Mouse (Mus musculus): ENCODE measurements around the gene Dgkh. TPM values are rescaled to one million over a fixed set of nuclear protein-coding genes. Genes with fewer than 3 reads are reported as not detected.

Gene Dgkh
- polyA plus RNA-seq, 1 experiment from 2014 or later: 4.1 TPM

DNA sequence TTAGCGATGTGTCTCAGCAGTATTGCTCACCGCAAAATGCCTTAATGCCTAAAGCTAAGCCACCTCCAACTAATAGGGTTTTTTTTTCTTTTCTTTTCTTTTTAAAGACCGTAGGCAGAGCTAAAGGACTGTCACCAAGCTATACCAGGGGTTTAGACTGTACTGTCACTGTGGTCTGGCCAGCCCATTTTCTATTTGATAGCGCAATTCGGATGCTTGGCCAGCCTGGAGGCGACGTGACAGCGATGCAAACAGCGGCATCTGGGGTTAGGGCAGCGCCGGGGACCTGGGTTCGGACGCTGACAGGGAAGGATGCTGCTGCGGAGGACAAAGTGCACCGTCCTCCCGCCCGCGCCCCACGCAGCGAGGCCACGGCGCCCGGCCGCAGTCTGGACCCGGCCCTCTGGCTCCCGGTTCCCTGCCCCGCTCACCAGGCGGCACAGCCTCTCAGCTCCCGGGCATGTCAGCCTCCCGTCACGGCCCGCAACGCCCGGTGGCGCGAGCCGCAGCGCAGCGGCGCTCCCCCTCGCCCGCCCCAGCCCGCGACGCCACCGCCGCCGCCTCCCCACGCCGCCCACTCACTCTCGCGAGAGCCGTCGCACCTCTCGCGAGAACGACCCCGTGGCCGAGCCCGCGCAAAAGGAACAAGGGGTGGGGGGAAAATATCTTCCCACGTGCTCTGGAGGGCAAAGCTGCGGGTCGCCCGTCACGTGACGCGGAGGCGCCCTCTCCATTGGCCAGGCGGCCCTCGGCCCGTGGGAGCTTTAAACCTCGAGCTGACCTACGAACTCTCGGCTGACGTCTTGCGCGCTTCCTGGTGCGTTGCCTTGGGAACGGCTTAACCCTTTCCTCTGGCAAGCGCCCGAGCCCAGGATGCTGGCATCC is 196.1 kb downstream of the Dgkh start, which contains the start of gene Akap11:
TSS of gene Akap11 (minus strand) at position 528 of the 885 bp plus-strand sequence.
- Histone ChIP-seq H3K4me3 (ENCODE audit: low read depth, low read length) (peak within 1 kb of the TSS; percentile 89), H3K27ac (ENCODE audit: low read depth, low read length) (peak within 1 kb of the TSS; percentile 97), H3K36me3 (ENCODE audit: control insufficient read depth, insufficient read depth, low read length) (no peaks in the 10 kb centered on the region), H3K9me3 (ENCODE audit: control insufficient read depth, low read length) (no peaks in the 10 kb centered on the region), H3K9ac (replicated peaks; ENCODE audit: low read depth, low read length) (peak within 1 kb of the TSS; percentile 98), H3K27me3 (ENCODE audit: control insufficient read depth, insufficient read depth, low read length) (no peaks in the 10 kb centered on the region), H3K4me1 (ENCODE audit: control insufficient read depth, insufficient read depth, low read length) (peaks cover 24% of the 10 kb centered on the region), H3K4me2 (ENCODE audit: low read depth, low read length) (peak within 1 kb of the TSS; percentile 73)
- ATAC-seq (ENCODE audit: low read depth): peak; percentile 96
- WGBS: under 1% methylated on average over 74 of the region's 82 CpGs

GRCm38 (mm10) chr14:78535366-78535765 is 197.2 kb downstream of the Dgkh start:
- Histone ChIP-seq H3K27me3 (ENCODE audit: control insufficient read depth, insufficient read depth, low read length) (no peaks in the 10 kb centered on the region), H3K36me3 (ENCODE audit: control insufficient read depth, insufficient read depth, low read length) (no peaks in the 10 kb centered on the region), H3K4me2 (ENCODE audit: low read depth, low read length) (peak overlapping the region; percentile 73), H3K4me3 (ENCODE audit: low read depth, low read length) (peak overlapping the region; percentile 89), H3K4me1 (ENCODE audit: control insufficient read depth, insufficient read depth, low read length) (peaks cover 24% of the 10 kb centered on the region), H3K9me3 (ENCODE audit: control insufficient read depth, low read length) (no peaks in the 10 kb centered on the region), H3K9ac (replicated peaks; ENCODE audit: low read depth, low read length) (peak overlapping the region; percentile 98), H3K27ac (ENCODE audit: low read depth, low read length) (0 out of 2 replicates have a peak overlapping the region, but pooled peaks have one; percentile 18)
- 35% methylated on average over 2 of the region's 2 CpGs for WGBS
- ATAC-seq (ENCODE audit: low read depth): no peak

DNA sequence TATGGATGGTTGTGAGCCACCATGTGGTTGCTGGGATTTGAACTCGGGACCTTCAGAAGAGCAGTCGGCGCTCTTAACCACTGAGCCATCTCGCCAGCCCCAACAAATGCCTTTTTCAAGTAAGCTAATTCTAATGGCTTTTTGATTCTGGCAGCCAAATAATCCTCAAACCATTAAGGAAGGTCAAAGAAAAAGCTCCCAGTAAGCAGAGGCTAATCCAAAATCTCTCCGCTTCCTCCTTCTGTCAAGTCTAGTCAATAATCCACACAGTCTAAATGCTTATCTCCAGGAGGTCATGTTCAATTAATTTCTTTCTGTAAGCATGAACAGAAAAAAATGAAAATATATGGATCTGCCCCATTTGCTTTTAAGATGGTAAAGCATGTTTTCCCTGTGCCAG is 197.9 kb downstream of the Dgkh start:
- ATAC-seq (ENCODE audit: low read depth): no peak
- WGBS: 92% methylated on average over 5 of the region's 5 CpGs
- peak overlapping the region; percentile 16; the same call in 1 of the 2 replicates for H3K4me2 ChIP-seq (ENCODE audit: low read depth, low read length)
- no peaks in the 10 kb centered on the region for H3K27me3 ChIP-seq (ENCODE audit: control insufficient read depth, insufficient read depth, low read length)
- no peaks in the 10 kb centered on the region for H3K36me3 ChIP-seq (ENCODE audit: control insufficient read depth, insufficient read depth, low read length)
- H3K9ac ChIP-seq (replicated peaks; ENCODE audit: low read depth, low read length): no peak overlapping the region
- no peak overlapping the region for H3K4me3 ChIP-seq (ENCODE audit: low read depth, low read length)
- H3K27ac ChIP-seq (ENCODE audit: low read depth, low read length): no peak overlapping the region
- no peaks in the 10 kb centered on the region for H3K9me3 ChIP-seq (ENCODE audit: control insufficient read depth, low read length)
- H3K4me1 ChIP-seq (ENCODE audit: control insufficient read depth, insufficient read depth, low read length): peaks cover 28% of the 10 kb centered on the region

GRCm38 (mm10) chr14:78533701-78534100 is 198.9 kb downstream of the Dgkh start:
- 0 out of 2 replicates have a peak overlapping the region, but pooled peaks have one; percentile 7 for H3K4me2 ChIP-seq (ENCODE audit: low read depth, low read length)
- ATAC-seq (ENCODE audit: low read depth): no peak
- 92% methylated on average over 3 of the region's 3 CpGs for WGBS

GRCm38 (mm10) chr14:78532345-78532744 is 200.2 kb downstream of the Dgkh start:
- no peaks in the 10 kb centered on the region for H3K9me3 ChIP-seq (ENCODE audit: control insufficient read depth, low read length)
- H3K4me1 ChIP-seq (ENCODE audit: control insufficient read depth, insufficient read depth, low read length): peaks cover 24% of the 10 kb centered on the region
- H3K36me3 ChIP-seq (ENCODE audit: control insufficient read depth, insufficient read depth, low read length): no peaks in the 10 kb centered on the region
- no peak overlapping the region for H3K27ac ChIP-seq (ENCODE audit: low read depth, low read length)
- H3K4me3 ChIP-seq (ENCODE audit: low read depth, low read length): no peak overlapping the region
- no peak overlapping the region for H3K9ac ChIP-seq (replicated peaks; ENCODE audit: low read depth, low read length)
- WGBS: 97% methylated on average over 6 of the region's 6 CpGs
- H3K4me2 ChIP-seq (ENCODE audit: low read depth, low read length): no peak overlapping the region
- no peak for ATAC-seq (ENCODE audit: low read depth)
- H3K27me3 ChIP-seq (ENCODE audit: control insufficient read depth, insufficient read depth, low read length): no peaks in the 10 kb centered on the region

More at GRCm38 (mm10) chr14:78533701-78534100, 198.9 kb downstream of the Dgkh start:
- no peak overlapping the region for H3K4me3 ChIP-seq (ENCODE audit: low read depth, low read length)
- H3K36me3 ChIP-seq (ENCODE audit: control insufficient read depth, insufficient read depth, low read length): no peaks in the 10 kb centered on the region
- no peaks in the 10 kb centered on the region for H3K27me3 ChIP-seq (ENCODE audit: control insufficient read depth, insufficient read depth, low read length)
- peaks cover 28% of the 10 kb centered on the region for H3K4me1 ChIP-seq (ENCODE audit: control insufficient read depth, insufficient read depth, low read length)
- no peak overlapping the region for H3K9ac ChIP-seq (replicated peaks; ENCODE audit: low read depth, low read length)
- no peaks in the 10 kb centered on the region for H3K9me3 ChIP-seq (ENCODE audit: control insufficient read depth, low read length)
- no peak overlapping the region for H3K27ac ChIP-seq (ENCODE audit: low read depth, low read length)

DNA sequence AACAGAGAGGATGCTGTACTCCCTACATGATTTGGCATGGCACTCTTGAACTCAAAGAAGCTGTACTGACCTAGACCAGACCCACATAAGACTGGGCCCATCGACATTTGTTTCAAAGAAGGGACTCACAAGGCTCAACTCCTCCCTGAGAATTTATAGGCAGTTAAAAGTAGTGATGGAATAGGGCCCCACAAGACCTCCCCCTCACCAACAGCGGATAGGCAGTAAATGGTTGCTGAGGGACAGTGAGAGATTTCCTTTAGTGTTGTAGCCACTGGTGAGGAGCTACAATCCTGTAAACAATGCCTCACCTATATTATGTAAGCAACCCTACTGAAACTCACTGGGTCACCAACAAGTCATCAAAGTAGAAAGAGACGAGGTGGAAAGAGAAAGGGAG is 202.3 kb downstream of the Dgkh start:
- ATAC-seq (ENCODE audit: low read depth): no peak
- Histone ChIP-seq H3K27me3 (ENCODE audit: control insufficient read depth, insufficient read depth, low read length) (no peaks in the 10 kb centered on the region), H3K9ac (replicated peaks; ENCODE audit: low read depth, low read length) (no peak overlapping the region), H3K4me2 (ENCODE audit: low read depth, low read length) (no peak overlapping the region), H3K4me1 (ENCODE audit: control insufficient read depth, insufficient read depth, low read length) (peaks cover 15% of the 10 kb centered on the region), H3K9me3 (ENCODE audit: control insufficient read depth, low read length) (no peaks in the 10 kb centered on the region), H3K4me3 (ENCODE audit: low read depth, low read length) (no peak overlapping the region), H3K36me3 (ENCODE audit: control insufficient read depth, insufficient read depth, low read length) (no peaks in the 10 kb centered on the region), H3K27ac (ENCODE audit: low read depth, low read length) (no peak overlapping the region)
- WGBS: 37% methylated on average over 3 of the region's 3 CpGs

DNA sequence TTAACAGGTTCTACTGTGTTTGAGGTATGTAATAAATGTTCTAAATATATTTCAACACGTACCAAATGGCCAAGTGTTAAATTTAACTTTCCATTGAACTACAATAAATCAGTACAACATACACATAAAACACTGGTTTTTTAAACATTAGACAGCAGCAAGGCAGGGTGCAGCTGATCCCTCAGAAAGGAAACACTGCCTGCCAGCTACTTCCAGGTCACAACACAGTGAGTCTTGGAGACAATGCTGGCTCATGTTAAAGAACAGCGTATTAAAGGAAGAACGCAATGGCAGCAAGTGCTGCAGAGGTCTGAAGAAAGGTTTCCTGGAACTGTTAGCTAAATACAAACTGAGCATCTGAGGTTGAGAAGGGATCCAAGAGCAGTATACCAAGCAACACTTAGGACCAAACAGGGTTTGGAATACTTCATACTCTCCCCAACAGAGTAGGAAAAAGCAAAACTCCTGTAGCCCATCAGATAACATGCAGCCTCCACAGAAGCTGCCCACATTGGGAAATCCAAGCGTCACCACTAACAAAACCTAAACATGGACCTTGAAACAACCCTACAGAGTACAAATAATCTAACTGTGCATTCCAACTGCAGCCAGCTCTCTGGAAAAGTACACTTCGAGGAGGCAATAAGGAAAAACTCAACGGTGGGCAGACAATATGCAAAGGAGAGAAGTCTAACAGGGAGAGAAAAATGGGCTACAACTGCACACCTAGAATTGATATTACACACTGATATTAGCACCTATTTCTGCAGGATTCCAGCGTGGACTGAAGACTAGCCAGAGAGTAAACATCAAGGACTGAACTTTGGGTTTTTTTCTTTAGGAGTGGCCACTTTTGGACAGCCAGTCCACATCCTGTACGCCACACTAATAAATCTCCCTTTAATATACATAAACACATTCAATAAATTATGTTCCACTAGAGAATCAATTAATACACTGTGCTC is 203.8 kb downstream of the Dgkh start:
- Histone ChIP-seq H3K27me3 (ENCODE audit: control insufficient read depth, insufficient read depth, low read length) (no peaks in the 10 kb centered on the region), H3K9ac (replicated peaks; ENCODE audit: low read depth, low read length) (no peak overlapping the region), H3K36me3 (ENCODE audit: control insufficient read depth, insufficient read depth, low read length) (no peaks in the 10 kb centered on the region), H3K4me1 (ENCODE audit: control insufficient read depth, insufficient read depth, low read length) (0 out of 2 replicates have a peak, but pooled peaks cover 4% of the 10 kb centered on the region), H3K4me3 (ENCODE audit: low read depth, low read length) (no peak overlapping the region), H3K9me3 (ENCODE audit: control insufficient read depth, low read length) (no peaks in the 10 kb centered on the region), H3K4me2 (ENCODE audit: low read depth, low read length) (no peak overlapping the region), H3K27ac (ENCODE audit: low read depth, low read length) (no peak overlapping the region)
- ATAC-seq (ENCODE audit: low read depth): no peak
- 79% methylated on average over 8 of the region's 8 CpGs for WGBS

GRCm38 (mm10) chr14:78526907-78527306 is 205.7 kb downstream of the Dgkh start:
- H3K27ac ChIP-seq (ENCODE audit: low read depth, low read length): no peak overlapping the region
- 0 out of 2 replicates have a peak, but pooled peaks cover 4% of the 10 kb centered on the region for H3K4me1 ChIP-seq (ENCODE audit: control insufficient read depth, insufficient read depth, low read length)
- H3K4me3 ChIP-seq (ENCODE audit: low read depth, low read length): no peak overlapping the region
- H3K9me3 ChIP-seq (ENCODE audit: control insufficient read depth, low read length): no peaks in the 10 kb centered on the region
- no peak overlapping the region for H3K9ac ChIP-seq (replicated peaks; ENCODE audit: low read depth, low read length)
- ATAC-seq (ENCODE audit: low read depth): no peak
- WGBS: 61% methylated on average over 6 of the region's 6 CpGs
- H3K4me2 ChIP-seq (ENCODE audit: low read depth, low read length): no peak overlapping the region
- no peaks in the 10 kb centered on the region for H3K27me3 ChIP-seq (ENCODE audit: control insufficient read depth, insufficient read depth, low read length)
- no peaks in the 10 kb centered on the region for H3K36me3 ChIP-seq (ENCODE audit: control insufficient read depth, insufficient read depth, low read length)

Measured in neural tube, embryonic 14.5 days (tissue).